Mouse (Mus musculus): Measurements from ENCODE around the gene Cyp39a1. TPM values are rescaled to one million over a fixed set of nuclear protein-coding genes. Genes with fewer than 3 reads are reported as not detected.

The Cyp39a1 gene
- total RNA-seq, 4 experiments from 2014 or later: 4.3 to 6.4 (median 5.3) TPM

- no peak for DNase-seq (ENCODE audit: low spot score)
Observed at GRCm38 (mm10) chr17:43677317-43677716, 10.1 kb downstream of the Cyp39a1 start.

- DNase-seq (ENCODE audit: low spot score): no peak
Observed at GRCm38 (mm10) chr17:43684086-43684485, 16.9 kb downstream of the Cyp39a1 start.

- no peak for DNase-seq (ENCODE audit: low spot score)
Observed at GRCm38 (mm10) chr17:43684638-43685037, 17.4 kb downstream of the Cyp39a1 start.

DNA sequence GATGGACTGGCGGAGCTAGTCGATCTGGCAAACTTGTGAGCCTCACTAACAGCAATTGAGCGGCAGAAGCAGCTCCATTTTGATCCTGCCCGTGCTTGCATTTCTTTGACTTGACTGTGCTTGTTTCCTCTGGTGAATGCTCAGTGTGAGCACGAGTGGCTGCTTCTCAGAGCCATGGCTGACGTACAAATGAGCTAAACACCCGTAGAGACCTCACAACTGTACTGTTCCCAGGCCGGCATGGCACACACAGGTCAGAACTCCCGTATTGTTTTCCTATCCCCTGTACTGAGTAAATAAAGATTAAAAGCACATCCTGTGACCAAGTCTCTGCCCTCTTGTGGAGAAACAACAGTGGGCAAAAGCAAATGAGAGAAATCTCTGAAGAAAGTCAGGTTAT is 22.4 kb downstream of the Cyp39a1 start:
- no peak for DNase-seq (ENCODE audit: low spot score)

DNA sequence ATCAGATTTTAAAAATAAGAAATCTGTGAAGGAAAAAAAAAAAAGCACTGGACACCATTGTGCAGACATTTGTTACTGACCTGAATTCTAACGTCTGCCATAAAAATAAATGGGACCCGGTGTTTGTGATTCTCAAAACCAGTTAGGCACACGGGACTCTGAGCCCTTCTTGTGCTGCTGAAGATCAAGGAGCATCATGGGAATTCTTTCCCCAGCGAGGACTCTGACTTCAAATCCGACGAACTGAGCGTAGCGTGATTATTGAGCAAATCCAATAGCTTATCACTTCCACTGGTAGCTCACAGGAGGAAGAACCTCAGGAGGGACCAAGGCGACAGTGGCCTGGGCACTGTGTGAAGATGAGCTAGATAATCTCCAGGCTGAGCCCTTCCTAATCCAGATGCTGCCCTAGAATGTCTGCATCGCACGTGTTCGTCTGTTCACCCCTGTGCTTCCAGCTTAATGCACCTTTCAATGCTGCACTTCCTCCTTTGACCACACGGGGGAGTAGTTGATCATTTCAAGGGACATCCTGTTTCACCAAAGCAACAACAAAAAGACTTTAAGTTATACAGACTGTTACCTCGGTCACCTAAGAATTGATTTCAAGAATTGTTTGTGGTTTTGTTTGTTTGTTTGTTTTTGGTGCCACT is 31.9 kb downstream of the Cyp39a1 start:
- DNase-seq (ENCODE audit: low spot score): peak; percentile 59

- peak; percentile 52 for DNase-seq (ENCODE audit: low spot score)
Observed at GRCm38 (mm10) chr17:43701060-43701459, 33.8 kb downstream of the Cyp39a1 start.

DNA sequence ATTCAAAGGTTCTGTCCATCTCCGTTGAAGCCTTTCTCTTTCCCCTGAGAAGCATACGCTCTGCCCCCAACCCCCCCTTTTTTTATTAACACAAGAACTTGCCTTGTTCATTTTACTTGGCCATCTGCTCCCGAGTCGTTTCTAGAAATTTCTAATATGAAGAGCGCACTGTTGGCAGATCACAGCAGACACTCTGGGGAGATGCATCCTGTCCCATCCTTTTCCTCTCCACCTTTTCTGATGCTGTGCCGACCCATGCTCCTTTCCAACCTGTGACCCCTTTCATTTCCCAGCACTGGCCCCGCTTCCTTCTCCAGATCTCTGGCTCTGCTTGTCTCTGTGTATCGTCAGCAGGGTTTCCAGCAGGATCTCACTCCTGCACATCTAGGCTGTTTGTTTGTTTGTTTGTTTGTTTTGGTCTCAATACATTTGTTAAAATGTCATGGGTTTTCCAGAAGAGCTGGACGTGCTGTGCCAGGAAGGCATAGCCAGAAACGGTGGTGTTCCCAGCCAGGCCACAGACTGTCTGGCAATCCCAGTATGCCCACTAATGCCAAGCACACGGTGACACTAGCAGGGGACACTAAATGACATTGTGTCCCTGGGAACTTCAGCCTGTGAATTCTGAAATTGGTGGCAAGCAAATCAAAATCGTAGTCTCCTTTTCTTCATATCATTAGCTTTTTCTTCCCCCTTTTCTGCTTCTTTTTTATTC is 37.1 kb downstream of the Cyp39a1 start:
- DNase-seq (ENCODE audit: low spot score): no peak

DNA sequence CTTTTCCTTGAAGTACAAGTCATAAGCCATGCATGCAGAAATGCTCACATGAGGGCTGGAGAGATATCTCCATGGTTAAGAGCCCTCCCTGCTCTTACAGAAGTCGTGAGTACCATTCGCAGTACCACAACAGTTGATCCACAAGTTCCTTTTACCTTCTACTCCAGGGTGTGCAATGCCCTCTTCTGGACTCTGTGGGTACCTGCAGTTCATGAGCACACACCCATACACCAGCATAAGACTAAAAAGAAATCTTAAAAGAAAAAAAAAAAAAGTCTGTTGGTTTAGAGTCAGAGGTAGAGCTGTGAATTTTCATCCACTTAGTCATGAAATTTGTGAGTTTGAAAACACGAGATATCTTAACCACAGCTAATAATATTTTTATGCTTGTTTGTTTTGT is 39.5 kb downstream of the Cyp39a1 start:
- DNase-seq (ENCODE audit: low spot score): no peak

DNA sequence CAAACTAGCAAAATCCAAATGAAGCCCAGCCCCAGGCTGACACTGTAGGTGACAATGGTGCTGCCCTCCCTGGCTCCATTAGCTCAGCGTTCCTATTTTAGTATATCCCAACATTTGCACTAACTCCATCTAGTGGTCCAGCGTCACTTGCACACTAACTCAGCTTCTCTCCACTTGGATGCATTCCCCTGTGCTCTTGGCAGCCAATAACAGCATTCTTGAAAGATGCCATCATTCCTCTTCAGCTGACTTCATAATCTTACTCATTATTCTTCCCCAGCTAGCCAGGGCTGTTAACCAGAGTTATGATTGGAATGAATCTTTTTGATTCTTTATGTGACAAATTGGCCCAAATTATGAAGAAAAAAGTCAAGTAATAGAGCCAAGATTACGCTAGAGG is 40.0 kb downstream of the Cyp39a1 start:
- DNase-seq (ENCODE audit: low spot score): peak; percentile 70

DNA sequence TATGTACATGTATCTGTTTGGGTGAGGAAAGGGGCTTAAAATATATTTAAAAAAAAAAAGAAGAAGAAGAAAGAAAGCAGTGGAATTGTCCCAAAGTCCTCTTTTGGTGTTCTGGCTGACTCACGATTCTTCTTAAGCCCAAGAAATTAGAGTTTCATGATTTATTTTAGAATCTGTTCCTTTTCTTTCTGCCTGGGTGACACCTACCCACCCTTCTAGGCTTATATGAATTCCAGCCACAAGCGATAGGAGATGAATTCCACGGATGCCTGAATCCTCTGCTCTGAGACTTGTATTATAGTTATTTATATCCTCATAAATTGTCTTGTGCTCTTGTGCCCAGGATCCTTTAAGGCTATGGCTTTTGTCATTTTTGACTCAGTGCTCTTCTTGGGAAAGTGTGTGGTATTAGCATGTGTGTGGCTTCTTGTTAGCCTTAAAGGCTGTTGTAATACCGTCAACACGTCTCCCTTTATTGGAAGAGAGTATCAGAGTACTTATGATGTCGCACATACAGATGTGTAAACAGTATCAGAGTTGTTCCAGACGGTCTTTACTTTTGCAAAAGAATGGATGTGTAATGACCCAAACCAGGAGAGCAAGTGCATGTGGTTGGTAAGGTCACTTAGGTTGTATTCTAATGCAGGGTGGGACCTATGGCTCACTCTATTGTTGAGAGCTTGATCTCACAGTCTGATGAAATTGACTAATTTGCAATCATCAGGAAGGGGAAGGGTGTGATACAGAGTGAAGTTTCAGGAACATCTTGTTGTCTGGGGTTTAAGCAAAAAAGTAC is 44.5 kb downstream of the Cyp39a1 start:
- no peak for DNase-seq (ENCODE audit: low spot score)

- peak; percentile 44 for DNase-seq (ENCODE audit: low spot score)
Observed at GRCm38 (mm10) chr17:43714191-43714590, 47.0 kb downstream of the Cyp39a1 start.

- no peak for DNase-seq (ENCODE audit: low spot score)
Observed at GRCm38 (mm10) chr17:43716601-43717000, 49.4 kb downstream of the Cyp39a1 start.

DNA sequence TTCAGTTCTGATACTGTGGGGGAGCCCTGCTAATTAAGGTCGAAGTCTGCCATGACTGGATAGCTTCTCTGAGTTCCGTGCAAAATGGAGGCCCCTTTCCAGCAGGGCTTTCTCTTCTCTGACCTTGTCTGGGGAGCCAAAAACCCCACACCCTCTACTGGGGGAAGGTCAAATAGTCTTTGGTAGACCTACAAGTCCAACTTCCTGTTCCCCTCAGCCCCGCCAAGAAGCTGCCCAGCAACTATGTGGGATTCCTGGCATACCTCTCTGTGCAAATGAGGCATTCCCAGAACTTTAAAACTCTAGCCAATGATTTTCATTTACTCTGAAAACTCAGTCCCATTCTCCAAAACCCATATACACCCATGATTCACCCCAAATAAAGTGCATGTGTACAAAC is 52.2 kb downstream of the Cyp39a1 start:
- no peak for DNase-seq (ENCODE audit: low spot score)

DNA sequence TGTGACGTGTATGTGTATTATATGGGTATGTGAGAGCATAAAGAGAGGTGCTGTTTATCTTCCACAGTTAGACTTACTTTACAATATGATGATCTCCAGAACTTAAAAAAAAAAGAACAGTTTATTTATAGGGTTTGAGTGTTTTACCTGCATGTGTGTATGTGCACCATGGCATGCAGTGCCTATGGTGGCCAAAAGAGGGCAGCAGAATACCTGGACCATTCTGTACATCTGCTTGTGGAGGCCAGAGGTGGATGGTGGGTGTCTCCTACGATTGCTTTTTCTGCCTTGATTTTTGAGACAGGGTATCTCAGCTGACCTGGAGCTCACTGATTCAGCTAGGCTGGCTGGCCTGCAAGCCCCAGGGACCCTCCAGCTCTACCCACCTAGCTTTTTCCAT is 57.3 kb downstream of the Cyp39a1 start:
- DNase-seq (ENCODE audit: low spot score): no peak

- DNase-seq (ENCODE audit: low spot score): no peak
Observed at GRCm38 (mm10) chr17:43731327-43731726, 64.1 kb downstream of the Cyp39a1 start.

GRCm38 (mm10) chr17:43731976-43732375 is 64.8 kb downstream of the Cyp39a1 start:
- no peak for DNase-seq (ENCODE audit: low spot score)

DNA sequence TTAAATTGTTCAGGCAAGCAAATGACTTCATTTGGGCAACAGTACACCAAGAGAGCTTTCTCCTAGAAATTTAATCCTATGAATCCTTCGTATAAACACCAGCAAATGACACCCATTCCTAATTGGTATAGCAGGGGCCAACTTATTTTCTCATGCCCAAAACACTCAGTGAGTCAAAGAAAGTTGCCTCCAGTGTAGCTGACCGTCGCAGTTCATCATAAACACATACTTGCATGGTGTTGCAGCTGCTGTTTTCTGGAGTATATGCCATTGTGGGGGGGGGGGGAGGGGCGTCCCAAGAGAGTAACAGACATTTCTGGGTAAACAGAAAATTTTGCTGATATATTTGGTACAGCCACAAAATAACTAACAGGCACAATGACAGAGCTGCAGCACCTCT is 67.0 kb downstream of the Cyp39a1 start:
- no peak for DNase-seq (ENCODE audit: low spot score)

DNA sequence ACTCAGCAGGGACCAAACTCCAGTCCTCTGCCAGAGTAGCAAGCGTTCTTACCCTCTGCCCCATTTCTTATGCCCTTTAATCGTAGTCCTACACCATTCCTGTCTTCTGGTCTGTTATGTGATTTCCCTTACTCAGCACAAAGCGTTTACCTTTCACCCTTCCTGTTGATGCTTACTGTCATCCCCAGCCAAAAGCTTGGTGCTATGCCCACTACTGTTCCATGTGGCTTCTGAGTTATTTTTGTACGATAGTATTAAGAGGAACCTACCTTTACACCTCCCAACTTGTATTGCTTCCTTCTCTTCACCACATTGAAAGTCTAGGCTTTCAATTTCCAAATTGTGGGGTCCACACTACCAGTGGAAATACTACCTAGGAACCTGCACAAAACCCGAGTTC is 76.7 kb downstream of the Cyp39a1 start:
- no peak for DNase-seq (ENCODE audit: low spot score)

GRCm38 (mm10) chr17:43744425-43744824 is 77.2 kb downstream of the Cyp39a1 start:
- DNase-seq (ENCODE audit: low spot score): peak; percentile 38

- no peak for DNase-seq (ENCODE audit: low spot score)
Observed at GRCm38 (mm10) chr17:43751146-43751545, 83.9 kb downstream of the Cyp39a1 start.

- no peak for DNase-seq (ENCODE audit: low spot score)
Observed at GRCm38 (mm10) chr17:43752811-43753210, 85.6 kb downstream of the Cyp39a1 start.

GRCm38 (mm10) chr17:43754687-43755086 is 87.5 kb downstream of the Cyp39a1 start:
- peak; percentile 26 for DNase-seq (ENCODE audit: low spot score)
